ENCODE assay signal across 18 mouse cellular contexts in the genomic region with DNA sequence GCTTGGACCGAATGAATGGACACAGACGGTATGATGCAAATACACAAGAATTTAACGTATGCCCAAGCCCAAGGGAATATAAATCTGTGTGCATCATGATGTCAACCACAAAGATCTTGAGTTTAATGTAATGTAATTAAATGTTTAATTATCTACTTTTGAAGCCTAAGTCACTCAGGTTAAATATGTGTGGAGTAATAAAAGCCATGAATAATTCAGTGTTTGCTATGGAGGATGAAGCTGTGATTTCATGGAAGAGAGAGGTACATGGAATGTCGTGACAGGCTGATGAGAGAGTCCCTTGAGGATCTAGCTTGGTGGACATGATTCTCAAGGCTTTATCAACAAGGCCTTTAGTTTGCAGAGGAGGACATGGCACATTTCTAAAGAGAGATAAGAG.
DNase-seq lines count a peak whose midpoint lies in the region; ATAC-seq and TF ChIP-seq lines count a peak whose summit lies in the region.
"Had no signal": no experiment of that assay in that cellular context is flagged by ENCODE, and none has a peak within 500 bp of the region (broad histone marks: within the 10 kb centered on the region; RNA-seq: fewer than 3 reads in every experiment).

No protein-coding gene starts in this region.

- H3K27me3 ChIP-seq in forebrain, embryonic 13.5 days: no peaks in the 10 kb centered on the region
- no peaks in the 10 kb centered on the region for H3K27me3 ChIP-seq in forebrain, embryonic 15.5 days
- H3K27me3 ChIP-seq in midbrain, embryonic 11.5 days (ENCODE audit: control insufficient read depth, insufficient read depth, low read length): no peaks in the 10 kb centered on the region
- H3K27me3 ChIP-seq in midbrain, embryonic 14.5 days (ENCODE audit: control insufficient read depth, insufficient read depth, low read length): no peaks in the 10 kb centered on the region
- H3K27me3 ChIP-seq in Patski: no peaks in the 10 kb centered on the region
- H3K27me3 ChIP-seq in intestine, embryonic 16.5 days (replicated peaks; ENCODE audit: control insufficient read depth, insufficient read depth, low read length): no peaks in the 10 kb centered on the region
- H3K27me3 ChIP-seq: embryonic facial prominence, embryonic 12.5 days had no signal

- no peak overlapping the region for H3K4me2 ChIP-seq in forebrain, embryonic 13.5 days
- H3K4me2 ChIP-seq in forebrain, embryonic 15.5 days (replicated peaks): no peak overlapping the region
- H3K4me2 ChIP-seq in midbrain, embryonic 11.5 days: no peak overlapping the region
- no peak overlapping the region for H3K4me2 ChIP-seq in midbrain, embryonic 14.5 days (ENCODE audit: low read length)
- no peak overlapping the region for H3K4me2 ChIP-seq in intestine, embryonic 16.5 days (ENCODE audit: low read depth, low read length)
- H3K4me2 ChIP-seq: embryonic facial prominence, embryonic 12.5 days had no signal

- H3K4me3 ChIP-seq in forebrain, embryonic 13.5 days: no peak overlapping the region
- H3K4me3 ChIP-seq in forebrain, embryonic 15.5 days: no peak overlapping the region
- H3K4me3 ChIP-seq in midbrain, embryonic 11.5 days (ENCODE audit: low read depth, low read length): no peak overlapping the region
- no peak overlapping the region for H3K4me3 ChIP-seq in midbrain, embryonic 14.5 days (replicated peaks; ENCODE audit: low read depth, low read length)
- no peak overlapping the region for H3K4me3 ChIP-seq in intestine, embryonic 16.5 days (ENCODE audit: low read length)
- H3K4me3 ChIP-seq: embryonic facial prominence, embryonic 10.5 days; embryonic facial prominence, embryonic 12.5 days had no signal

- WGBS in forebrain, embryonic 13.5 days: 64% methylated on average over 4 of the region's 4 CpGs
- WGBS in forebrain, embryonic 15.5 days: 55% methylated on average over 4 of the region's 4 CpGs
- 86% methylated on average over 4 of the region's 4 CpGs for WGBS in midbrain, embryonic 11.5 days
- WGBS in midbrain, embryonic 14.5 days: 58% methylated on average over 4 of the region's 4 CpGs
- WGBS in intestine, embryonic 16.5 days: 82% methylated on average over 4 of the region's 4 CpGs

- H3K36me3 ChIP-seq in forebrain, embryonic 13.5 days (ENCODE audit: poor library complexity, severe bottlenecking): no peaks in the 10 kb centered on the region
- H3K36me3 ChIP-seq in forebrain, embryonic 15.5 days: no peaks in the 10 kb centered on the region
- no peaks in the 10 kb centered on the region for H3K36me3 ChIP-seq in midbrain, embryonic 11.5 days (ENCODE audit: control insufficient read depth, insufficient read depth, low read length)
- H3K36me3 ChIP-seq in midbrain, embryonic 14.5 days (ENCODE audit: control insufficient read depth, insufficient read depth, low read length): no peaks in the 10 kb centered on the region
- H3K36me3 ChIP-seq in intestine, embryonic 16.5 days (ENCODE audit: control insufficient read depth, insufficient read depth, low read length): no peaks in the 10 kb centered on the region
- H3K36me3 ChIP-seq: embryonic facial prominence, embryonic 10.5 days; embryonic facial prominence, embryonic 12.5 days had no signal

- CTCF ChIA-PET in Patski (lab: Charles Lee): interaction anchor here (1.1 to 1.4 kb wide), 3 partner anchors 12 to 127 kb away, joined by 4 read pairs; no protein-coding TSS in a partner anchor

- H3K9me3 ChIP-seq in forebrain, embryonic 13.5 days (replicated peaks): no peaks in the 10 kb centered on the region
- H3K9me3 ChIP-seq in forebrain, embryonic 15.5 days: no peaks in the 10 kb centered on the region
- H3K9me3 ChIP-seq in midbrain, embryonic 11.5 days (ENCODE audit: control insufficient read depth, low read length): no peaks in the 10 kb centered on the region
- no peaks in the 10 kb centered on the region for H3K9me3 ChIP-seq in midbrain, embryonic 14.5 days (ENCODE audit: control insufficient read depth, low read length)
- H3K9me3 ChIP-seq in intestine, embryonic 16.5 days (ENCODE audit: control insufficient read depth, low read length): no peaks in the 10 kb centered on the region
- H3K9me3 ChIP-seq: embryonic facial prominence, embryonic 10.5 days; embryonic facial prominence, embryonic 12.5 days had no signal

- in situ Hi-C loops in Patski (cut with MboI; ENCODE audit: low pct_unique_long_range_greater_than_20kb): loop anchor here (5.0 to 10.0 kb wide), 3 partner anchors 125 to 547 kb away; no protein-coding TSS in a partner anchor

- H3K4me1 ChIP-seq in forebrain, embryonic 13.5 days: peaks cover 11% of the 10 kb centered on the region; the same call in 1 of the 2 replicates
- peaks cover 4% of the 10 kb centered on the region; the same call in 1 of the 2 replicates for H3K4me1 ChIP-seq in forebrain, embryonic 15.5 days
- H3K4me1 ChIP-seq in midbrain, embryonic 11.5 days (ENCODE audit: control insufficient read depth, insufficient read depth, low read length): no peaks in the 10 kb centered on the region
- H3K4me1 ChIP-seq in midbrain, embryonic 14.5 days (ENCODE audit: control insufficient read depth, insufficient read depth, low read length): no peaks in the 10 kb centered on the region
- peaks cover 3% of the 10 kb centered on the region; the same call in 1 of the 2 replicates for H3K4me1 ChIP-seq in intestine, embryonic 16.5 days (ENCODE audit: control insufficient read depth, insufficient read depth, low read length)
- H3K4me1 ChIP-seq: embryonic facial prominence, embryonic 10.5 days; embryonic facial prominence, embryonic 12.5 days had no signal

- peak overlapping the region; percentile 15; the same call in 1 of the 2 replicates for H3K27ac ChIP-seq in forebrain, embryonic 13.5 days
- H3K27ac ChIP-seq in forebrain, embryonic 15.5 days (replicated peaks): no peak overlapping the region
- H3K27ac ChIP-seq in midbrain, embryonic 11.5 days (ENCODE audit: low read depth, low read length): no peak overlapping the region
- no peak overlapping the region for H3K27ac ChIP-seq in midbrain, embryonic 14.5 days (replicated peaks; ENCODE audit: low read depth, low read length)
- H3K27ac ChIP-seq in intestine, embryonic 16.5 days (ENCODE audit: low read length): no peak overlapping the region
- H3K27ac ChIP-seq: embryonic facial prominence, embryonic 10.5 days; embryonic facial prominence, embryonic 12.5 days had no signal

- no peak overlapping the region for H3K9ac ChIP-seq in forebrain, embryonic 13.5 days
- H3K9ac ChIP-seq in forebrain, embryonic 15.5 days (replicated peaks): no peak overlapping the region
- no peak overlapping the region for H3K9ac ChIP-seq in midbrain, embryonic 11.5 days (ENCODE audit: low read length)
- no peak overlapping the region for H3K9ac ChIP-seq in midbrain, embryonic 14.5 days (replicated peaks; ENCODE audit: low read length)
- H3K9ac ChIP-seq in intestine, embryonic 16.5 days (ENCODE audit: low read depth, low read length): no peak overlapping the region
- H3K9ac ChIP-seq: embryonic facial prominence, embryonic 12.5 days had no signal

- POLR2A ChIA-PET in Patski (lab: Charles Lee): interaction anchor here (0.8 kb wide), 1 partner anchor 23 kb away, joined by 3 read pairs; no protein-coding TSS in a partner anchor

- no peak for TF ChIP-seq CTCF in Patski (IDR thresholded peaks at IDR 0.05)

- peak; percentile 73 for DNase-seq in midbrain, embryonic 11.5 days (ENCODE audit: low spot score, missing footprints)
- no peak for DNase-seq in midbrain, embryonic 14.5 days
- no peak for DNase-seq in Patski (ENCODE audit: low read depth, low spot score)
- DNase-seq: adrenal gland, adult 8-10 months; adrenal gland, postnatal 14 days; adrenal gland, postnatal 36 days; cerebellum, adult 11-12 months; cerebellum, adult 2 months; cerebellum, adult 9-10 months; cerebellum, postnatal 10 days; cerebellum, postnatal 25 days had no signal

- ATAC-seq in forebrain, embryonic 13.5 days: no peak
- ATAC-seq in forebrain, embryonic 15.5 days (replicated peaks): no peak
- ATAC-seq in midbrain, embryonic 11.5 days (ENCODE audit: low FRiP score): no peak
- ATAC-seq in midbrain, embryonic 14.5 days (ENCODE audit: low FRiP score, low TSS enrichment): no peak
- ATAC-seq in Patski: peak; percentile 54
- ATAC-seq in intestine, embryonic 16.5 days: no peak
- ATAC-seq: activated CD4-positive, CD25-positive, alpha-beta regulatory T cell, adult 4 months; forebrain, embryonic 16.5 days had no signal
